In genomic region chr17:11900300-11900699, GRCm38 (mm10) we compare ENCODE assay signal across 19 mouse cellular contexts.
DNase-seq lines count a peak whose midpoint lies in the region; ATAC-seq and TF ChIP-seq lines count a peak whose summit lies in the region.
"Had no signal": no experiment of that assay in that cellular context is flagged by ENCODE, and none has a peak within 500 bp of the region (broad histone marks: within the 10 kb centered on the region; RNA-seq: fewer than 3 reads in every experiment).

No protein-coding gene starts in this region.

- no peaks in the 10 kb centered on the region for H3K9me3 ChIP-seq in midbrain, embryonic 14.5 days (ENCODE audit: control insufficient read depth, low read length)
- no peaks in the 10 kb centered on the region for H3K9me3 ChIP-seq in midbrain, embryonic 10.5 days (replicated peaks)
- H3K9me3 ChIP-seq: embryonic facial prominence, embryonic 13.5 days; heart, embryonic 15.5 days; hindbrain, embryonic 15.5 days had no signal

- no peak overlapping the region for H3K4me3 ChIP-seq in midbrain, embryonic 14.5 days (replicated peaks; ENCODE audit: low read depth, low read length)
- no peak overlapping the region for H3K4me3 ChIP-seq in midbrain, embryonic 10.5 days
- H3K4me3 ChIP-seq: embryonic facial prominence, embryonic 13.5 days; gastrocnemius, adult 2 months; heart, embryonic 15.5 days; hindbrain, embryonic 15.5 days had no signal

- no peaks in the 10 kb centered on the region for H3K27me3 ChIP-seq in midbrain, embryonic 14.5 days (ENCODE audit: control insufficient read depth, insufficient read depth, low read length)
- no peaks in the 10 kb centered on the region for H3K27me3 ChIP-seq in midbrain, embryonic 10.5 days (ENCODE audit: low read depth, poor library complexity, severe bottlenecking)
- H3K27me3 ChIP-seq: embryonic facial prominence, embryonic 13.5 days; hindbrain, embryonic 15.5 days had no signal

- H3K36me3 ChIP-seq in midbrain, embryonic 14.5 days (ENCODE audit: control insufficient read depth, insufficient read depth, low read length) = no peaks in the 10 kb centered on the region
- no peaks in the 10 kb centered on the region for H3K36me3 ChIP-seq in midbrain, embryonic 10.5 days
- H3K36me3 ChIP-seq: embryonic facial prominence, embryonic 13.5 days; heart, embryonic 15.5 days; hindbrain, embryonic 15.5 days had no signal

- H3K4me2 ChIP-seq in midbrain, embryonic 14.5 days (ENCODE audit: low read length) = no peak overlapping the region
- H3K4me2 ChIP-seq: embryonic facial prominence, embryonic 13.5 days; heart, embryonic 11.5 days; heart, embryonic 15.5 days; hindbrain, embryonic 15.5 days had no signal

- no peaks in the 10 kb centered on the region for H3K4me1 ChIP-seq in midbrain, embryonic 14.5 days (ENCODE audit: control insufficient read depth, insufficient read depth, low read length)
- H3K4me1 ChIP-seq in midbrain, embryonic 10.5 days = no peaks in the 10 kb centered on the region
- H3K4me1 ChIP-seq: embryonic facial prominence, embryonic 13.5 days; heart, embryonic 15.5 days had no signal

- H3K9ac ChIP-seq in midbrain, embryonic 14.5 days (replicated peaks; ENCODE audit: low read length) = no peak overlapping the region
- H3K9ac ChIP-seq: embryonic facial prominence, embryonic 13.5 days; heart, embryonic 15.5 days; hindbrain, embryonic 15.5 days had no signal

- ATAC-seq in midbrain, embryonic 14.5 days (ENCODE audit: low FRiP score, low TSS enrichment) = no peak

- peak; percentile 25 for DNase-seq in heart, adult 11 months
- DNase-seq in heart, adult 9 months (ENCODE audit: low spot score in 2 of 2) = no peak
- peak; percentile 50 for DNase-seq in midbrain, embryonic 14.5 days
- DNase-seq in midbrain, embryonic 10.5 days (ENCODE audit: low spot score) = no peak
- peak; percentile 56 for DNase-seq in brain, embryonic 14.5 days (ENCODE audit: low read depth)
- no peak for DNase-seq in adrenal gland, postnatal 25 days
- DNase-seq: adrenal gland, adult 2 months; adrenal gland, postnatal 36 days; cerebellum, adult 11-12 months; cerebellum, adult 9-10 months; cerebellum, postnatal 25 days; gastrocnemius, adult 2 months; gastrocnemius, postnatal 25 days; heart, adult 18-20 months; heart, postnatal 14 days had no signal

- WGBS in midbrain, embryonic 14.5 days = 78% methylated on average over 7 of the region's 7 CpGs
- WGBS in midbrain, embryonic 10.5 days = 91% methylated on average over 7 of the region's 7 CpGs

- TF ChIP-seq POLR2A in brain, embryonic 14.5 days (IDR thresholded peaks at IDR 0.05; ENCODE audit: borderline replicate concordance, extremely low read depth, insufficient read depth, insufficient read length, poor library complexity, severe bottlenecking) = no peak

- H3K27ac ChIP-seq in midbrain, embryonic 14.5 days (replicated peaks; ENCODE audit: low read depth, low read length) = no peak overlapping the region
- H3K27ac ChIP-seq in midbrain, embryonic 10.5 days (replicated peaks) = no peak overlapping the region
- H3K27ac ChIP-seq: embryonic facial prominence, embryonic 13.5 days; gastrocnemius, adult 2 months; heart, embryonic 15.5 days; hindbrain, embryonic 15.5 days had no signal

- no peak for TF ChIP-seq CTCF in brain, embryonic 14.5 days (IDR thresholded peaks at IDR 0.05; ENCODE audit: borderline replicate concordance, extremely low read depth, insufficient read depth, insufficient read length)

Comparison
In these comparisons a context has a peak if more than half of its experiments do, and no peak if none do; other contexts are left out.
1. DNase-seq: peak in heart, adult 11 months (single experiment), midbrain, embryonic 14.5 days (single experiment) and brain, embryonic 14.5 days (single experiment); none in heart, adult 9 months (0 of 2), midbrain, embryonic 10.5 days (single experiment) and adrenal gland, postnatal 25 days (single experiment).